Mouse (Mus musculus) liver, adult 2 months (tissue): ENCODE results near the gene Olfr239.
"Not testable (repeated sequence)": the region's sequence is repeated elsewhere in the genome, so short reads cannot be mapped to it uniquely, and the experiment has no call there.

Experiments
- CTCF ChIP-seq: fragments of 200-500 bp; IDR thresholded peaks from 2 replicates; pipeline ENCODE4 v1.5.1; 2011; ENCODE audit warnings: low read depth, low read length, control low read depth
- POLR2A ChIP-seq: fragments of 200-500 bp; IDR thresholded peaks from 2 replicates; pipeline ENCODE4 v1.6.1; 2011; ENCODE audit warnings: low read length, control low read depth; ENCODE audit not compliant: insufficient read depth; ENCODE audit errors: extremely low read depth

DNA sequence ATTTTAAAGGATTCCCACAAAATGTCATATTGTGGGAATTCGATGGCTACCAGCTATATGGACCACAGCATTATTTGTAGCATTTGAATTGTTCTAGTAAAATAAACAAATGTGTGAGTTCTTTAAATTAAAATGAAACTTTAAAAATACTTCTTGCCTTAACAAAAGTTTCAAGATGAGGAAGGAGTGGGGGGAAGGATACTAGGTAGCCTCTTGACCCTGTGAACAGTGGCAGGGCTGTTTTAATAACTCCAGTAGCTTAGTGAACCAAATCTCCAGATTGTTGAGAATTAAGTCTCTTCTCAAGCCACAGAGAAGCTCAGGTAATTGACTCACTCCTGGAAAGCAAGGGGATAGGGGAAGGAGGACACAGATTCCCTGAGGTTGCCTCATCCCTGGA lies 23.0 kb upstream of the Olfr239 start, which contains the start of gene Olfr55:
- not testable (repeated sequence) for TF ChIP-seq CTCF, POLR2A
